Mouse (Mus musculus): ENCODE measurements around the gene Kif12.

DNA sequence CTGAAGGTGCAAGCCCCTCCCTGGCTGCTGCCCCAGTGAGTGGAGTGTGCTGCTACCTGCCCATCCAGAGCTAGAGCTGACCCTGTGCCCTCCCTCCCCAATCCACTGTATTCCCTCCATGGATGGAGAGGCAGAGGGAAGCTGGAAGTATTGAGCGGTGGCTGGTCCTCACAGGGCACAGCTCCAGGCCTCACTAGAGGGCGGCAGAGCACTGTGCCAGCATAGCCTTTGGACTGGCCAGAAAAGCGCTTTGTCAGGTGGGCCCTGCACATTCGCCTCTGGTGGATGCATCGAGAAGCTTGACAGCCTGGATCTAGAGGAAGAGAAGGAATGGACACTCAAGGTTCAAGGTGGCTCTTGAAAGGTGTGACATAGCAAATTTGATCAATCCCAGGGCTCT, 9.6 kb upstream of the Kif12 start:
- TF ChIP-seq CTCF (IDR thresholded peaks at IDR 0.05; ENCODE audit: control insufficient read depth, insufficient read depth, low read length) (peak; percentile 80), POLR2A (IDR thresholded peaks at IDR 0.05; ENCODE audit: borderline replicate concordance, control insufficient read depth, low read depth, low read length) (no peak)
